Mouse (Mus musculus): ENCODE data around the gene Gpr179. TPM values are rescaled to one million over a fixed set of nuclear protein-coding genes. Genes with fewer than 3 reads are reported as not detected.

Gpr179 gene
- polyA plus RNA-seq (2012; ENCODE audit: insufficient read depth, insufficient read length, low replicate concordance, missing spikeins) = not detected in 2 replicates

DNA sequence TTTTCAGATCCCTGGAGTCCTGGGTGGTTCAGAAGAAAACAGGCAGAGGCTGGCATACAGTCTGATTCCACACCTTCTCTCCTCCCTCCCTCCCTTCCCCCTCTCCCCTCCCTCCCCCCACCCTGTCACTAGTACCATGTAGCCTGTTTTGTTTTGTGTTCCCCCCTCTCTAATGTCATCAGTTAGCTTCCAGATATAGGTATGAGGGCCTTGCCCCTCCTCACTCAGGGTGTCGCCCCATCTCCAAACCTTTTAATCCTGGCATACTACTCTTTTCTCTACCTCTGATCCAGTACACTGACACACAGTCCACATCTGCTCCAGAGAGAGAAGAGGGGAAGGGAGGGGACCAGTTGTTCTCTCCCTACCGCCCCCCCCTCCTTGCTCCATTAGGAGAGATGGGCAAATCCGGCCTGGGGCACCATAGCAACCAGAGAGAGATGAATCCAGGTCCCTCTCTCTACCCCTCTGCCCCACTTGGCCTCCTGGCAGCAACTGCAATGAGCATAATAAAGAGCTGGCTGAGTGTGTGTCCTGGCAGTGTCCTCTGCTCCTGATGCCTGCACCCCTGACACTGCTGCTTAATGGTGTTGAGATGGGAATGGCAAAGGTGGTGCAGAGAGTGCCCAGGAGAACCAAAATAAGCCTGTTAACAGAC, at the start of gene Gpr179:
Gpr179 (minus strand) TSS at position 51 of the 658 bp plus-strand sequence.
- peaks cover 19% of the 10 kb centered on the region for H3K4me1 ChIP-seq (ENCODE audit: control insufficient read depth, insufficient read depth, low read length)
- WGBS = 51% methylated on average over 3 of the region's 3 CpGs
- no peak within 1 kb of the TSS for H3K27ac ChIP-seq (ENCODE audit: insufficient read depth, low read depth, low read length)
- TF ChIP-seq POLR2A (IDR thresholded peaks at IDR 0.05; ENCODE audit: insufficient read depth, low read depth, low read length) (no peak), CTCF (IDR thresholded peaks at IDR 0.05; ENCODE audit: insufficient read depth, low read depth, low read length) (no peak)
- no peak within 1 kb of the TSS for H3K4me3 ChIP-seq (ENCODE audit: insufficient read depth, low read depth, low read length)

DNA sequence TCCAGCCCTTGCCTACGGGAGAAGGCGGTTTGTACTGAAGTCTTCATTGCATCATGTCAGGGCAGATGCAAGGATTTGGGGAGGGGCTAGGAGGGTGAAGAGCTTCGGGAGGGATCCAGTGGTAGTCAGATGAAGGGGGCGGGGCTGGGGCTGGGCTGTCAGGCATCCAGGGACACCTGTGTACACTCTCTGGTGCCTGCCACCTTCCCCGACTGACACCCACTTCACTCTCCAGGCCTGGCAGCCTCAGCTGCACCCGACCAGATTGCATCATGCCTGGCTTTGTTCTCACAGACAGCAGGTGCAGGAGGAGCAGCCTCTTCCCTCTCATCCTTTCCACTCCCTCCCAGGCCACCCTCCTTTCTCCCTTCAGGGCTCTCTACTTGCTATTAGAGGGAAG, 49.2 kb upstream of the Gpr179 start:
- H3K4me3 ChIP-seq (ENCODE audit: insufficient read depth, low read depth, low read length) = no peak overlapping the region
- H3K4me1 ChIP-seq (ENCODE audit: control insufficient read depth, insufficient read depth, low read length) = peaks cover 32% of the 10 kb centered on the region
- no peak for TF ChIP-seq POLR2A (IDR thresholded peaks at IDR 0.05; ENCODE audit: insufficient read depth, low read depth, low read length)
- TF ChIP-seq CTCF (IDR thresholded peaks at IDR 0.05; ENCODE audit: insufficient read depth, low read depth, low read length) = no peak
- H3K27ac ChIP-seq (ENCODE audit: insufficient read depth, low read depth, low read length) = peak overlapping the region; percentile 16; the same call in 1 of the 2 replicates
- 18% methylated on average over 6 of the region's 6 CpGs for WGBS

DNA sequence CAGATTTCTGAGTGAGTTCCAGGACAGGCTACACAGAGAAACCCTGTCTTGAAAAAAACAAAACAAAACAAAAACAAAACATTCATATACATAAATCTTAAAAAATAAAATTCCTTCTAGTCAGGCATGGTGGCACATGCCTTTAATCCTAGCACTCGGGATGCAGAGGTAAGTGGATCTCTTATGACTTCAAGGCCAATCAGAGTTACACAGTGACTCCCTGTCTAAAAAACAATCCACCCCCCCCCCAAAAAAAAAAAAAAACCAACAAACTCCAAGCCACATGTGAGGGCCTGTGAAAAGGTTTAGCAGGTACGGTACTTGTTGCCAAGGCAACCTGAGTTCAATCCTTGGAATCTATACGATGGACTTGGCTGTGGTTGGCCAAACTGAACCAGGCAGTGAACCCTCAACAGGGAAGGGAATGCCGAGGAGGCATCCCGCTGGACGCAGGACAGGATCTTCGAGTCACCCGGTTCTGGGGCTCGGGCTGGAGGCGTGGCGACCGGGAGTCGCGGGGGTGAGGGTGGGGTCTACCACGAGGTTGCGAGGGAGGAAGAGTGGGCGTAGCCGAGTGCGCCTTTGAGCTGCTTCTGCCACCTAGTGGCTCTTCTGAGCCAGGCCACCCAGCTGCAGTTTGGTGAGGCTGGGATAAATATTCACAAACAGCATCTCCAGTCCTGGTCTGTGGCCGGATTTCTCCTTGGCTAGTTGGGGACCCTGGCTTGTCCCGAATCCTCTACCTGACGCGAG, 48.3 kb upstream of the Gpr179 start:
- peaks cover 23% of the 10 kb centered on the region for H3K4me1 ChIP-seq (ENCODE audit: control insufficient read depth, insufficient read depth, low read length)
- no peak overlapping the region; the same call in 1 of the 2 replicates for H3K27ac ChIP-seq (ENCODE audit: insufficient read depth, low read depth, low read length)
- no peak; the same call in 1 of the 2 replicates for TF ChIP-seq POLR2A (IDR thresholded peaks at IDR 0.05; ENCODE audit: insufficient read depth, low read depth, low read length)
- TF ChIP-seq CTCF (IDR thresholded peaks at IDR 0.05; ENCODE audit: insufficient read depth, low read depth, low read length) = peak; percentile 92
- 4% methylated on average over 23 of the region's 23 CpGs for WGBS
- peak overlapping the region; percentile 40 for H3K4me3 ChIP-seq (ENCODE audit: insufficient read depth, low read depth, low read length)

DNA sequence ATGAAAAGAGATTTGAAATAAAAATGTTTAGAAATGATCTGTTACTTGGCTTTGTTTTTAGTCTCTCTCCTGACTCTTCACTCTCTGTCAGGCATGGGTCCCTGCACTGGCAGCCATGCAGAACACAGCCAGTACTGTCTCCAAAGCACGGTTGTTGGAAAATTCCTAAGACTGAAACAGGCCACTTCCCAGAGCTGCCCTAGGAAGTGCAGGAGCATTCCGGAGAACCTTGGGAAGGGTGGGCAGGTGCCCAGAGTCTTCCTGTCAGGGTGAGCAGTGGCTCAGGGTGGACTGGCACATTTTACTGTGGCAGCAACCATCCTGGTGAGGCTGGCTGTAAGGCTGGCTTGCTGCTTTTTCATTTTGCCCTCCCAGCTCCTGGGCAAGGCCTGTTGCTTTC, 46.6 kb upstream of the Gpr179 start:
- no peak overlapping the region for H3K4me3 ChIP-seq (ENCODE audit: insufficient read depth, low read depth, low read length)
- TF ChIP-seq POLR2A (IDR thresholded peaks at IDR 0.05; ENCODE audit: insufficient read depth, low read depth, low read length) (no peak), CTCF (IDR thresholded peaks at IDR 0.05; ENCODE audit: insufficient read depth, low read depth, low read length) (no peak)
- 69% methylated on average over 2 of the region's 2 CpGs for WGBS
- H3K4me1 ChIP-seq (ENCODE audit: control insufficient read depth, insufficient read depth, low read length) = peaks cover 15% of the 10 kb centered on the region
- H3K27ac ChIP-seq (ENCODE audit: insufficient read depth, low read depth, low read length) = no peak overlapping the region

DNA sequence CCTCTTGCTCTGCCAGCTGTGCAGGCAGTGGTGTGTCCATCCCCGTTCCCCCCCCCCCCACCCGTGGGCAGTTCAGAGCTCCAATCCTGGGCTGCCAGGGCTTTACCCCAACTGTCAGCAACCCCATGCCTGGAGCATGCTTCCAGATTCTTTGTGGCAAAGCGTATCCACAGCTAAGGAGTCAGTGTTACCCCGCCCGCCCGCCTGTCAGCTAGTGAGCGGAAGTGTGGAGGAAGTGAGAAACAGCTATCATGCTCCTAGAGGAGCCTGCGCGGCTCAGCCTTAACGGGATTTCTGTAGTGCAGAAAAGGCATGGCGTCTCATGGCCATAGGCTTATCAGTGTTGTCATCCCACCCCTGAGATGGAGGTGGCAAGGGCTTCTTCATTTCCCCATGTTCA, 42.3 kb upstream of the Gpr179 start:
- TF ChIP-seq CTCF (IDR thresholded peaks at IDR 0.05; ENCODE audit: insufficient read depth, low read depth, low read length) (no peak), POLR2A (IDR thresholded peaks at IDR 0.05; ENCODE audit: insufficient read depth, low read depth, low read length) (no peak)
- 83% methylated on average over 11 of the region's 11 CpGs for WGBS
- H3K27ac ChIP-seq (ENCODE audit: insufficient read depth, low read depth, low read length) = no peak overlapping the region
- peaks cover 12% of the 10 kb centered on the region; the same call in 1 of the 2 replicates for H3K4me1 ChIP-seq (ENCODE audit: control insufficient read depth, insufficient read depth, low read length)
- H3K4me3 ChIP-seq (ENCODE audit: insufficient read depth, low read depth, low read length) = no peak overlapping the region

DNA sequence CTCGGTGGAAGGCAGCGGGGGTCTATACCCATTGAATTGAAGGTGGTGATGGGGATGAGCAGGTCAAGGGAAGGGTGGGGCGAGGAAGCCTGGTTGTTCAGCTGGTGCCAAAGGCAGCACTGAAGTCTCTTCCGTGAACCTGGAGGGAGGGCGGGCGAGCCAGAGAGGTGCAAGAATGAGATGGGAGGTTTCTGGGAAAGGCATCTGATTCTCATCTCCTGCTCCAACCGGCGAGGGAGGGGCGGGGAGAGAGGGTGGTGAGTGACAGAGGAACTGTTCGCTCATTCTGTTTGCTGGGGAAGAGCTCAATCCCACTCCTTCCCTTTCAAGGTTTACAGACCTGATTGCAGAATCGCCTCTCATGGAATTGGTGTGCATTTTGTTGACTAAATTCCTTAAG, 41.8 kb upstream of the Gpr179 start:
- Histone ChIP-seq H3K27ac (ENCODE audit: insufficient read depth, low read depth, low read length) (no peak overlapping the region), H3K4me1 (ENCODE audit: control insufficient read depth, insufficient read depth, low read length) (peaks cover 12% of the 10 kb centered on the region; the same call in 1 of the 2 replicates), H3K4me3 (ENCODE audit: insufficient read depth, low read depth, low read length) (no peak overlapping the region)
- TF ChIP-seq CTCF (IDR thresholded peaks at IDR 0.05; ENCODE audit: insufficient read depth, low read depth, low read length) = no peak
- TF ChIP-seq POLR2A (IDR thresholded peaks at IDR 0.05; ENCODE audit: insufficient read depth, low read depth, low read length) = no peak
- WGBS = 70% methylated on average over 11 of the region's 11 CpGs

DNA sequence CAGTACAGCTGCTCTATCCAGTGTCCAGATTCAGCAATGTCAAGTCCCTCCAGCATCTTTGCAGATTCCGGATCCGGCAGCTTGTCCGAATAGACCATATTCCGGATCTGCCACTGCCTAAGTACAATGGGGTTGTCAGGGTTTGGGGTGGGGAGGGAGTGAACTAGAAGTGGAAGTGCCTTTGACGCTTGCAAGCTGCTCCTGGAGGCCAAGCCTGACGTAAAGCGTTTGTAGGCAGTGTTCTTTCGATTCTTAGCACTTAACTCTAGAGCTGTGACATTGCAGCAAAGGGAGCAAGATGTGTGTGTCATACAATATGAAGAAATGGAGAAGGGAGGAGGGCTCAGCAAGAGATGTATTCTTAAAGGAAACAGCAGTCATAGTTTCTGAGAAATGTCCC, 37.2 kb upstream of the Gpr179 start:
- H3K4me3 ChIP-seq (ENCODE audit: insufficient read depth, low read depth, low read length) = no peak overlapping the region
- H3K4me1 ChIP-seq (ENCODE audit: control insufficient read depth, insufficient read depth, low read length) = peaks cover 12% of the 10 kb centered on the region; the same call in 1 of the 2 replicates
- TF ChIP-seq CTCF (IDR thresholded peaks at IDR 0.05; ENCODE audit: insufficient read depth, low read depth, low read length) = no peak
- TF ChIP-seq POLR2A (IDR thresholded peaks at IDR 0.05; ENCODE audit: insufficient read depth, low read depth, low read length) = no peak
- 77% methylated on average over 8 of the region's 8 CpGs for WGBS
- H3K27ac ChIP-seq (ENCODE audit: insufficient read depth, low read depth, low read length) = no peak overlapping the region

DNA sequence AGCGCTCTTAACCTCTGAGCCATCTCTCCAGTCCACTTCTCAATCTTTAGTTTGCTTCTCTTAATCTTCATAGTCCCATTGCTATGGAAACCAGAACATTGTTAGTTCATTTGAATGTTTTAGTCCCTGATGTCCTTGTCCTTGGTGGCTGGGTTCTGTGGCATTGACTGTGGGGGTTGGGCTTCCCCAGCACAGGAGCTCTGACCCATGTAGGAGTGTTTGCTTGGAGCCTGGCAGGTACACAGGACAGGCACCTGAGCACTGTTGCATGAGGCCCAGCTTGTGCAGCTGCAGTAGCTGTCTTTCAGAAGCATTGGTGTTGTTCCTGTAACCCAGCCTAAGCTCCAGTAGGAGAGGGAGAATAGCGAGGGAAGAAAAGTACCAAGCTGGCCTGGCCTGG, 35.9 kb upstream of the Gpr179 start:
- no peak for TF ChIP-seq CTCF (IDR thresholded peaks at IDR 0.05; ENCODE audit: insufficient read depth, low read depth, low read length)
- TF ChIP-seq POLR2A (IDR thresholded peaks at IDR 0.05; ENCODE audit: insufficient read depth, low read depth, low read length) = no peak
- Histone ChIP-seq H3K4me3 (ENCODE audit: insufficient read depth, low read depth, low read length) (no peak overlapping the region), H3K27ac (ENCODE audit: insufficient read depth, low read depth, low read length) (no peak overlapping the region), H3K4me1 (ENCODE audit: control insufficient read depth, insufficient read depth, low read length) (peaks cover 5% of the 10 kb centered on the region; the same call in 1 of the 2 replicates)
- 90% methylated on average over 2 of the region's 2 CpGs for WGBS

DNA sequence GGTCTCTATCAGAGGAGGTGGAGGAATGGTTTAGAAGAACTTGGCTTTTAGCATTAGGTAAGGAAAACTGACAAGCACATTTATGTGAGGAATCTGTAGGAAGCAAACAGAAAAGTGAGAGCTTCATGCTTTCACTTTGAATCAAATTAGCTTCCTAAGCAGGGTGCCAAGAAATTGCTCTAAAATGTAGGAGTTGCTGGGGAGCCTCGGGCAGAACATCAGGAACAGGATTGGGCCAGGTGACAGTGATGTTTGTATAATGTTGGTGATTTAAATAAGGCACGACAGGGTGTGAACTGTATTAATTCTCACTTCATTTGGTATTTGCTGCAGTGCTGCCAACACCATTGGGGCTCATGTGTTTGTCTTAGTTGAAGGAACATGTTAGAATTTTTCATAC, 31.9 kb upstream of the Gpr179 start:
- Histone ChIP-seq H3K4me3 (ENCODE audit: insufficient read depth, low read depth, low read length) (no peak overlapping the region), H3K4me1 (ENCODE audit: control insufficient read depth, insufficient read depth, low read length) (no peaks in the 10 kb centered on the region), H3K27ac (ENCODE audit: insufficient read depth, low read depth, low read length) (no peak overlapping the region)
- 44% methylated on average over 2 of the region's 2 CpGs for WGBS
- TF ChIP-seq POLR2A (IDR thresholded peaks at IDR 0.05; ENCODE audit: insufficient read depth, low read depth, low read length) (no peak), CTCF (IDR thresholded peaks at IDR 0.05; ENCODE audit: insufficient read depth, low read depth, low read length) (no peak)

Measured in olfactory bulb, adult 2 months (tissue).